Mouse (Mus musculus): ENCODE results near the gene Gm20517.

DNA sequence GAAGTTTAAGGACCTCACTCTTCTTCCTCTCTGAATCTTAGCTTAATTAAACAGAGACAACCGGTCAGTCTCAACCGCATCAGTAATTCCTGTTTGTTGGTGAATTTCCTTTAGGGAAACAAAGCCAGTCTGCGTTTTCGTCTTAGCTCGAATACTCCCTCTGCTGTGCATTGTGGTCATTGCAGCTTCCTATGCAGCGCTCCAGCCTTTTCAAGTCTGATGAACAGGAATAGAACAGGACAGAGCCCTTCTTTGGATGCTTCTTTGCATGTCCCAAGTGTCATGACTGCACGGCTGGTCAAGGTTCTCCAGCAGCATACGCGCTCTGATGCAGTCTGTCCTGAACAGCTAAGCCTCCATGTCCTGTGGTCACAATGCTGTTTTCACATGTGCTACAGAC, 65.2 kb downstream of the Gm20517 start:
- TF ChIP-seq EP300 (IDR thresholded peaks at IDR 0.05; ENCODE audit: low read depth) (no peak), CTCF (IDR thresholded peaks at IDR 0.05; ENCODE audit: low read depth) (peak; percentile 86)
